Mouse (Mus musculus): ENCODE measurements around the gene H2-Q10. TPM values are rescaled to one million over a fixed set of nuclear protein-coding genes. Genes with fewer than 3 reads are reported as not detected.
"Not testable (repeated sequence)": the region's sequence is repeated elsewhere in the genome, so short reads cannot be mapped to it uniquely, and the experiment has no call there.

Gene H2-Q10
- polyA plus RNA-seq, 2 experiments: 0.62 to 0.87 TPM

DNA sequence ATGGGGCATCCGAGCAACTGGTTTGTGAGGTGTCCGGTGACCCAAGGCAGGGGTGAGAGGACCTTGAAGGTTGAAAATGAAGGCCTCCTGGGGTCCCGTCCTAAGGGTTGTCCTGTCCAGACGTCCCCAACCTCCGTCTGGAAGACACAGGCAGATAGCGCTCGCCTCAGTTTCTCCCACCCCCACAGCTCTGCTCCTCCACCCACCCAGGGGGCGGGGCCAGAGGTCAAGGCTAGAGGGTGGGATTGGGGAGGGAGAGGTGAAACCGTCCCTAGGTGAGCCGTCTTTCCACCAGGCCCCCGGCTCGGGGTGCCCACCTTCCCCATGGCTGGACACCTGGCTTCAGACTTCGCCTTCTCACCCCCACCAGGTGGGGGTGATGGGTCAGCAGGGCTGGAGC lies 35.9 kb downstream of the H2-Q10 start, which contains the start of gene Pou5f1:
Gene Pou5f1 (plus strand): TSS at position 243 of the 400 bp plus-strand sequence.
- TF ChIP-seq POLR2A (IDR thresholded peaks at IDR 0.05; ENCODE audit: borderline replicate concordance, extremely low read depth, insufficient read depth, insufficient read length): no peak
- H3K27ac ChIP-seq (replicated peaks; ENCODE audit: low read depth, low read length): no peak within 1 kb of the TSS
- ATAC-seq (ENCODE audit: low FRiP score, low read depth) (no peak), DNase-seq (ENCODE audit: low spot score) (no peak)
- no peaks in the 10 kb centered on the region for H3K27me3 ChIP-seq (ENCODE audit: control insufficient read depth, insufficient read depth, low read length)
- no peak within 1 kb of the TSS for H3K9ac ChIP-seq (ENCODE audit: low read depth, low read length, severe bottlenecking)
- 47% methylated on average over 12 of the region's 13 CpGs for WGBS
- H3K9me3 ChIP-seq (ENCODE audit: control insufficient read depth, low read length): no peaks in the 10 kb centered on the region
- no peak within 1 kb of the TSS for H3K4me3 ChIP-seq (replicated peaks; ENCODE audit: low read length)
- peaks cover 6% of the 10 kb centered on the region; the same call in 1 of the 2 replicates for H3K4me1 ChIP-seq (ENCODE audit: control insufficient read depth, insufficient read depth, low read length)
- no peaks in the 10 kb centered on the region for H3K36me3 ChIP-seq (ENCODE audit: control insufficient read depth, insufficient read depth, low read length)
- no peak within 1 kb of the TSS for H3K4me2 ChIP-seq (replicated peaks; ENCODE audit: low read depth, low read length, severe bottlenecking)

DNA sequence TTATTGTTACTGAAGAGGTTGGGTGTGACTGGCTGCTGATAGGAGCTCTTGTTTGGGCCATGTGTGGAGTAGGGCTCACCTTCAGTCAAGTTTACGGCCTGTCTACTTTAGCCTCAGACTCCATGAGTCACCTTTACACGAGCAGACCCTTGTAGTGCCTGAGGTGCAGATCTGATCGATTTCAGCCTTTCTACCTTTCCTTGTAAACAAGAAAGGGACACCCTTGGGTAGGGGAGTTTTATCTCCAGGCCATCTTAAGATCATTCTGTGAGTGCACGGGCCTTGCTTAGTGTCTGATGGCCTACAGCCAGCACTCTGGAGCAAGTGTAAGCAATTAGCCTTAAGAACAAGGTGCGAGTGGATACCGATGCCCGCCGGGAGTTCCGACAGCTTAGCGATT lies 37.0 kb downstream of the H2-Q10 start:
- Histone ChIP-seq H3K9me3 (ENCODE audit: control insufficient read depth, low read length) (no peaks in the 10 kb centered on the region), H3K9ac (ENCODE audit: low read depth, low read length, severe bottlenecking) (no peak overlapping the region), H3K4me2 (replicated peaks; ENCODE audit: low read depth, low read length, severe bottlenecking) (no peak overlapping the region), H3K27ac (replicated peaks; ENCODE audit: low read depth, low read length) (no peak overlapping the region), H3K36me3 (ENCODE audit: control insufficient read depth, insufficient read depth, low read length) (no peaks in the 10 kb centered on the region), H3K4me3 (replicated peaks; ENCODE audit: low read length) (no peak overlapping the region), H3K4me1 (ENCODE audit: control insufficient read depth, insufficient read depth, low read length) (peaks cover 6% of the 10 kb centered on the region; the same call in 1 of the 2 replicates), H3K27me3 (ENCODE audit: control insufficient read depth, insufficient read depth, low read length) (no peaks in the 10 kb centered on the region)
- no peak for TF ChIP-seq POLR2A (IDR thresholded peaks at IDR 0.05; ENCODE audit: borderline replicate concordance, extremely low read depth, insufficient read depth, insufficient read length)
- ATAC-seq (ENCODE audit: low FRiP score, low read depth): no peak
- WGBS: 12% methylated on average over 10 of the region's 10 CpGs
- DNase-seq (ENCODE audit: low spot score): no peak

DNA sequence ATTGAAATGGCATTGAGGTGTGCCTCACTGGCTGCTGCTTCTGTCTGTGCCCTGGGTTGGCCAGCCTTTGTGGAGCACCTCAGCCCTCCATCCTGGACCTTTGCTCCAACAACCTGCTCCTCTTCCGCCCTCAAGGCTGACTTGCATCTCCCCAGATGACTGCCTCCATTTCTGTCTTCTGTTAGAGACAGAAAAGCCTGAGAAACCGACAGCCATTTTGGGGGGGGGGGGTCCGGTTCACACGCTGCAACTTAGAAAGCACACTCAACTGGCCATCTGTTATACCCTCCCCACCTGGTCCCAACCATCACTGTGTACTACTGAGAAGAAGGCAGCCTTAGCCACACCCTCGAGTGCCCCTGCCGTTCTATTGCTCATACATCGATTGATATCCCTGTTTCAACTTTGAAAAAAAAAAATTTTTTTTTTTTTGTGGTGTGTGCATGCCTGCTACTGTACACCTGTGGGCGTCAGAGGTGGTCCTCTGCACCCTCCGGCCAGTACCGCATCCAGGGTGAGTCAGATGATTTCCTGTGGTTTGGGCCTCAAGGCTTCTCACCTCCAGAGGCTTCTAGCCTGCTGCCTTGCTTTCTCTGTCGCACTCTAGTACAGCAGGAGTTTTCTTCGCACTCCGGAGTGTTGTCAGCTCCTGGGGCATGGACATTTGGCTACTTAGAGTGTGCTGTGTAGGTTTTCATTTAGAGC lies 37.8 kb downstream of the H2-Q10 start:
- Histone ChIP-seq H3K4me1 (ENCODE audit: control insufficient read depth, insufficient read depth, low read length) (no peaks in the 10 kb centered on the region), H3K9ac (ENCODE audit: low read depth, low read length, severe bottlenecking) (no peak overlapping the region), H3K9me3 (ENCODE audit: control insufficient read depth, low read length) (no peaks in the 10 kb centered on the region), H3K36me3 (ENCODE audit: control insufficient read depth, insufficient read depth, low read length) (peaks cover 1% of the 10 kb centered on the region; the same call in 1 of the 2 replicates), H3K27me3 (ENCODE audit: control insufficient read depth, insufficient read depth, low read length) (no peaks in the 10 kb centered on the region), H3K27ac (replicated peaks; ENCODE audit: low read depth, low read length) (no peak overlapping the region), H3K4me2 (replicated peaks; ENCODE audit: low read depth, low read length, severe bottlenecking) (no peak overlapping the region), H3K4me3 (replicated peaks; ENCODE audit: low read length) (no peak overlapping the region)
- DNase-seq (ENCODE audit: low spot score): no peak
- TF ChIP-seq POLR2A (IDR thresholded peaks at IDR 0.05; ENCODE audit: borderline replicate concordance, extremely low read depth, insufficient read depth, insufficient read length): no peak
- ATAC-seq (ENCODE audit: low FRiP score, low read depth): no peak
- WGBS: 25% methylated on average over 13 of the region's 13 CpGs

DNA sequence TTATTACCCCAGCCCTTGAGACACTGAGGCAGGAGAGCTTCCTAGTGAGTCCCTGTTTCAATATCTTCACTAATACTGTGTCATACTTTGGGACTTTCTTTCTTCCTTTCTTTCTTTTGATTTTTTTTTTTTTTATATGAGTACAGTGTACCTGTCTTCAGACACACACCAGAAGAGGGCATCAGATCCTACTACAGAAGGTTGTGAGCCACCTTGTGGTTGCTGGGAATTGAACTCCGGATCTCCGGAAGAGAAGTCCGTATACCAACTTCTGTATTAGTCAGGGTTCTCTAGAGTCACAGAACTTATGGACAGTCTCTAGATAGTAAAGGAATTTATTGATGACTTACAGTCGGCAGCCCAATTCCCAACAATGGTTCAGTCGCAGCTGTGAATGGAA lies 38.4 kb downstream of the H2-Q10 start:
- H3K27me3 ChIP-seq (ENCODE audit: control insufficient read depth, insufficient read depth, low read length); ATAC-seq (ENCODE audit: low FRiP score, low read depth); H3K9ac ChIP-seq (ENCODE audit: low read depth, low read length, severe bottlenecking); H3K27ac ChIP-seq (replicated peaks; ENCODE audit: low read depth, low read length); DNase-seq (ENCODE audit: low spot score); H3K36me3 ChIP-seq (ENCODE audit: control insufficient read depth, insufficient read depth, low read length); H3K4me3 ChIP-seq (replicated peaks; ENCODE audit: low read length); H3K4me2 ChIP-seq (replicated peaks; ENCODE audit: low read depth, low read length, severe bottlenecking); H3K4me1 ChIP-seq (ENCODE audit: control insufficient read depth, insufficient read depth, low read length); H3K9me3 ChIP-seq (ENCODE audit: control insufficient read depth, low read length): not testable (repeated sequence)
- 44% methylated on average over 5 of the region's 5 CpGs for WGBS

DNA sequence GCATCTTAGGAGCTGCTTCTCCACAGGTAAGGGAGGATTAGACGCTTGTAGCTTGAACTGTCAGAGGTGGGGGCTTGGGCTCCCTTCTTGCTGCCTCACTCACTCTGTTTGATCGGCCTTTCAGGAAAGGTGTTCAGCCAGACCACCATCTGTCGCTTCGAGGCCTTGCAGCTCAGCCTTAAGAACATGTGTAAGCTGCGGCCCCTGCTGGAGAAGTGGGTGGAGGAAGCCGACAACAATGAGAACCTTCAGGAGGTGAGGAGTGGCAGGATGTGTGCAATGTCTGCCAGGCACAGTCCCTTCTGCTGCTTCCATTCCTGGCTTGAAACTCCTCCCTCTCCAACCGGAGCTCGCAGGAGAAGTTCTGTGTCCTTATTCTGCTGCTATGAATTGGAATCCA lies 39.4 kb downstream of the H2-Q10 start:
- H3K27ac ChIP-seq (replicated peaks; ENCODE audit: low read depth, low read length): no peak overlapping the region
- H3K27me3 ChIP-seq (ENCODE audit: control insufficient read depth, insufficient read depth, low read length): no peaks in the 10 kb centered on the region
- H3K9ac ChIP-seq (ENCODE audit: low read depth, low read length, severe bottlenecking): no peak overlapping the region
- 0 out of 2 replicates have a peak, but pooled peaks cover 1% of the 10 kb centered on the region for H3K4me1 ChIP-seq (ENCODE audit: control insufficient read depth, insufficient read depth, low read length)
- WGBS: 32% methylated on average over 8 of the region's 8 CpGs
- 0 out of 2 replicates have a peak, but pooled peaks have one; percentile 24 for ATAC-seq (ENCODE audit: low FRiP score, low read depth)
- H3K4me2 ChIP-seq (replicated peaks; ENCODE audit: low read depth, low read length, severe bottlenecking): no peak overlapping the region
- no peaks in the 10 kb centered on the region for H3K9me3 ChIP-seq (ENCODE audit: control insufficient read depth, low read length)
- no peak for TF ChIP-seq POLR2A (IDR thresholded peaks at IDR 0.05; ENCODE audit: borderline replicate concordance, extremely low read depth, insufficient read depth, insufficient read length)
- no peak overlapping the region for H3K4me3 ChIP-seq (replicated peaks; ENCODE audit: low read length)
- peaks cover 3% of the 10 kb centered on the region; the same call in 1 of the 2 replicates for H3K36me3 ChIP-seq (ENCODE audit: control insufficient read depth, insufficient read depth, low read length)
- DNase-seq (ENCODE audit: low spot score): peak; percentile 22

Data from limb, embryonic 14.5 days (tissue).